Mouse (Mus musculus) testis, postnatal 14 days (tissue): ENCODE results near the gene Rasa3.

Experiments
- DNase-seq: peaks from one replicate; pipeline ENCODE4 v3.0.0; 2021; ENCODE audit warnings: low spot score

Gene Rasa3

GRCm38 (mm10) chr8:13616831-13617505 is 60.4 kb downstream of the Rasa3 start:
- DNase-seq: no peak

GRCm38 (mm10) chr8:13614924-13615391 is 62.4 kb downstream of the Rasa3 start:
- DNase-seq: no peak

DNA sequence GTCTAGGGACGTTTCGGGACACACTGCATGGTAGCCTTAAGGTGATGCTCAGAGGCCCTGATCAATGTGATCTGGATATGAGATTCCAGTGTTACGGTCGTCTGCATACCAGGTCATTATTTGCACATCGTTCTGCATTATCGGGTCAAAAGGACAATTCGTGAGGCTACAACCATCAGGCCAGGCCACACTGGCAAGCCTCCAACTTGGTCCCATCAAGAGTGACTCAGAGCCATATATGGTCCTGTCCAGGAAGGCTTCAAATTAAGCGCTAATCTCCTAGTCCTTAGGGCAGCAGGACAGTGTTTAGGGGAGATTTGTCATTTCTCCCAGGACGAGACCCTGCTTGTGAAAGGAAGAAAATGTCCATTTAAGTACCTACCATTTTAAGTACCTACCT is 63.3 kb downstream of the Rasa3 start:
- DNase-seq: no peak

GRCm38 (mm10) chr8:13611702-13612101 is 65.7 kb downstream of the Rasa3 start:
- DNase-seq: no peak

DNA sequence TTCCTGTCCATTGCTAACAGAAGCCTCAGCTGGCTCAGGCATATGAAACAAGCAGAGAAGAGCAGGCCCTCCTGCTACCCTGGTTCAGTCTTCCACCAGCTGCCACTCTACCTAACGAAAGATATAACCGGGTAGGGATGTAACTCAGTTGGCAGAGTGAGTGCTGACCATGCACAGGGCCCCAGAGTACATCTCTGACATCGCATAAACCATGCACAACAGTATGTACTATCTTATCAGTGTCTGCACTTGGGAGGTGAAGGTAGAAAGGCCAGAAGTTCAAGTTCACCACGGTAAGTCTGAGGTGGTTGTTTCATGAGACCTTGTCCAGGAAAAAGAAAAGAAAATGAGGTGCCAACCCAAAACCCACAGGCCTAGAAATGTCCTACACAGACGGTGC is 67.4 kb downstream of the Rasa3 start:
- DNase-seq: no peak

DNA sequence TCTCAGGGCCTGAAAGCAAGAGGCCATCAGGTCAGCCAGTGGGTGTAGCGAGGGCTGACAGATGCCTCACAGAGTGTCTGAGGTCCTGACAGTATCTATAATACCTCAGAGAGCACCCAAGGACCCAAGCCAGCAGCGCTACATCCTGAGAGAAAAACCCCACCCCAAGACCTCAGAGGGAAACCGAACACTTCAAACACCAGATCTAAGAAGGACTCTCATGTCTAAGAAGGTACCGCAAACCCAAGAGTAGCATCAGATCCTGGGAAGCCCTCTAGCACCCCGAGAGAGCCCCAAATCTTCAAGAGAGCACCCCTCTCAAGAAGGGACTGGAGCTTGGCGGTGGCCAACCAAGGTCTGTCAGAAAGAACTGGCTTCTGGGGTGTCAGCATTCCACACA is 68.5 kb downstream of the Rasa3 start:
- no peak for DNase-seq

DNA sequence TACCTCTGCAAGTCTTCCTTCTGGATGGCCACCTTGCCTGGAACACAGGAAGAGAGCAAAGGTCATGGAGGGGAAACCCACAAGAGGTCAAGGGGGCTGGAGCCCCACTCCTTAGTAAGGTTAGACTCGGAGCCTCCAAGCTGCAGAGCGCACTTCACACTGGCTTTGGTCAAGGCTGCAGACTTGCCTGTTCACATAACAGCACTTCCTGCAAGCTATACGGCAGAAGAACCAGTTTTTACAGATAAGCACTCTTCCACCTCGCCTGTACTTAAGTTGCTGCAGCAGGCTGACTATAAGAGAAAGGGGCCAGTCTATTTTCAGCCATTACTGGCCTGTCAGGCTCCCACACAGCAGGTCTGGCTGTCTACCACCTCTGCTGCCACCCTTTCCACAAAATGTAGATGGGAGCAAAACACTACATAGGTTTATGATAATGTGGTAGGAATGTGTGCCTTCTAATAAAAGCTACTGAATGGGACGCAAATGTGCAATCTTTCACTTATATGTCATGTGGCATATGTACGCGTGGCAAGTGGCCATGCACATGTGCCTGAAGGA is 71.4 kb downstream of the Rasa3 start:
- no peak for DNase-seq

- DNase-seq: no peak
Observed at GRCm38 (mm10) chr8:13602621-13603020, 74.8 kb downstream of the Rasa3 start.

- DNase-seq: no peak
Observed at GRCm38 (mm10) chr8:13601166-13601565, 76.2 kb downstream of the Rasa3 start.

DNA sequence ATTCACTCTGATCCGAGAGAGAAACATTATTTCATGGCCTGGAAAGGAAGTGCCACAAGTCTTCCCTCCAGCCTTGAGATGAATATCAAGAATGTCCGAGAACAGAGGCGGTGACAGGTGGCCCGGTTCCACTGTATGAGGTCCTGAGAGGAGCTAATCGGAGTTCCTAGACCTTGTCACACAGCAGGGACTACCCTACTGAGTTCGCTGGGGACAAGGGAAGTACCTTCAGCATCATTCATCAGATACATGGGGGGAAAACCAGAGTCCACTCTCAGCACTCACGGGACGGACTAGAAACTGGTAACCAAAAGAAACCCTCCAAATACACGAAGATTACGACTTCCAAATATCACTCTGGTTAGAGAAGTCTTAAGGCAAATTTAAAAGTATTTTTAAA is 76.7 kb downstream of the Rasa3 start:
- no peak for DNase-seq

GRCm38 (mm10) chr8:13600204-13600603 is 77.2 kb downstream of the Rasa3 start:
- no peak for DNase-seq

DNA sequence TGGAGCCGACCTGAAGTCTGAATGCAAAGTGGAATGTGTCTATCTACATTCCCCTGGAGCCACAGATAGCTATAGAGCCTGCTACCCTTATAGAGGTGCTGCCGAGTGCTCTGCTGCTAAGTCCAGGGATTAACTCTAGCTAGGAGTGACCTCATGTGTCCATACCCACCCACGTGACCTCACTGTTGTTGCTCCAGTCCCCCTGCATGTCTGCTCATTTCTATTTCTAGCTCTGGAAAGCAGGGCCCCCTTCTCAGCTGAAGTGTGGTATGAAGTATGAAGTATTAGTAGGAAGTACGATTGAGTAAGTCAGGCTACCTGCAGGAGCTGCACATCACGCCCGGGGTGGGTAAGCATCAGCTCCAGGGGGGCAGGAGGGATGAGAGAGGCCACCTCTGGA is 79.6 kb downstream of the Rasa3 start:
- DNase-seq: no peak

- no peak for DNase-seq
Observed at GRCm38 (mm10) chr8:13595861-13596260, 81.5 kb downstream of the Rasa3 start.

- DNase-seq: no peak
Observed at GRCm38 (mm10) chr8:13594884-13595323, 82.5 kb downstream of the Rasa3 start.

GRCm38 (mm10) chr8:13593340-13593739 is 84.1 kb downstream of the Rasa3 start:
- no peak for DNase-seq

DNA sequence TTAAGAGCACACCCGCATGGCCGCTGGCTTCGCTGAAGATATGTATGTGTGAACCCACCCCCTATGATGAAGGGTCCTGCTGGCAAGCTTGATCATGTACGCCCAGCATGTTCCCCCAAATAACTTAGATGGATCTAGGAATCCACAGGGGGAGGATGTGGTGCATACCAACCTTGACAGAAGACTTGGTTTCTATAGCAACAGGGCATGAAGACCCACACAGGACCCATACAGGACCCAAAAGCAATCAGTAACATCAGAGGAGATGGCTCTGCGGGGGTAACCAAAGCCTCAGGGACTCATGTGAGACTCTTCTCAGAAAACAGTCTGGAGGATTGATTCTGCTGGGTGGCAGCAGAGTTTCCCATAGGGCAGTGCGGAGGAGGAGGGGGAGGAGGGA is 86.2 kb downstream of the Rasa3 start:
- DNase-seq: no peak

DNA sequence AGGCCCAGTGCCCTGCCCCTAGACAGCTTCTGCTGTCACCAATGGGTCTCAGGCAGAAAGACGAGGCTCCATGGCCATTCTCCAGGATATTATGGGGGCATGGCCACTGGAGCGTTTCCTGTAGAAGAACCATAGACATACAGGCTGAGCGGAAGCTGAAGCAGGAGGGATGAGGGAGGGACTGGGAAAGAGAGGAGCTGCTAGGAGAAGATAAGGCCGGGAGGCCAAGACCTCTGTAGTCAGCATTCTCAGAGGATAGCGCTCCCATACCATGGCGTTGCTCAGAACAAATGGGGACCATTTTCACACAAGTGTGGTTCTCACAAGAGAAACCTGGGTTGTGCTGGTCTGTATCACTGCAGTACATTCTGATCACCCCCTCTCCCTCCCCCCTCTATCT is 88.3 kb downstream of the Rasa3 start:
- DNase-seq: no peak

GRCm38 (mm10) chr8:13584652-13585051 is 92.8 kb downstream of the Rasa3 start:
- DNase-seq: no peak

DNA sequence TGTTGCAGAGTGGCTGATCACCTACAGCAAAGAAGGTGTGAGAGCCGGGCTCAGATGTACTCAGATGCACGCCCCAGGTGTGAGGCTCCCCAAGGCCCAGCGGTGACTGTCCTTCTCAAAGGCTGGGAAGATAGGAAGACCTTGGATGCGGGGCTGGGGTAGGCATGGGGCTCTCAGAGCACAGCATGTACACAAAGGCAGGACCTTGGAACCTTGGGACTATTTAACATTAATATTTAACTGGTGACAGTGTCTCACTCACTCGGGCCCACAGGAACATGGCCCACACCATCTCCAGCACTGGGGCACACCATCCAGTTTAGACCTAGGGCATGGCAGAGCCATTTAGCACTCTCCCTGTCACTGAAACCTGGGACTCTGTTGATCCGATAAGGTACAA is 99.5 kb downstream of the Rasa3 start:
- DNase-seq: no peak

- DNase-seq: no peak
Observed at GRCm38 (mm10) chr8:13571999-13572398, 105.4 kb downstream of the Rasa3 start.

- no peak for DNase-seq
Observed at GRCm38 (mm10) chr8:13562118-13562517, 115.3 kb downstream of the Rasa3 start, which contains the start of gene 1700029H14Rik. Gene 1700029H14Rik (minus strand): TSS chr8:13562461.

DNA sequence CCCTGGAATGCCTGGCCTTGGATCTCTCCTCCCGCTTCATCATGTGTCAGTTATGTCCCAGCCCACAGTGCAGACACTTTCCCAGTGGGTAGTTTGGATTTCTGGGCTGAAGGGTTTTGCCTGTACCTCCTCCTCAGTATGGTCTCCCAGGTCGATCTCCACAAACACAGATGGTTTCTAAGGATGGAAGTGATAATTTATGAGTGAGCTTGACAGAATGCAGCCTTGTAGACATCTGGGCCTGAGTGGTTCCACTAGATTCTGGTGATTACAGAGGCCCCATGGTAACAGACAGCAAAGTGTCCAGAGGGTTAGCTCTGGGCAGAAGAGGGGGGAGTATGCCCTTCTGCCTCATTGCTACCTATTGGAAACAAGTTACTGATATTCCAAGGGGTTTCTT is 119.9 kb downstream of the Rasa3 start:
- no peak for DNase-seq

DNA sequence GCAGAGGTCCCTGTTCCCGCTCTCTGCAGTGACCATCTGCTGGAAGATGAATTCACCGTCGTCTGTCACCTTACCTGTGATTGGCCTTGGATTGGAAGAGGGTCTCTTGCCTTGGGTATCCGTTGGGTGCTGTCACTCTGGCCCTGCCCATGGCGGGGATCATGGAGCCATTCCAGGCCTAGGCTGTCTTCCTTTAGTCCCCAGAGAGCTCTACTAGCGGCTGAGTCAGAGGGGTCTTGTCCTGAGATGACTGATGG is 125.9 kb downstream of the Rasa3 start:
- DNase-seq: no peak
